Mouse (Mus musculus) midbrain, embryonic 16.5 days (tissue): Measurements from ENCODE around the gene Mb21d2. TPM values are rescaled to one million over a fixed set of nuclear protein-coding genes. Genes with fewer than 3 reads are reported as not detected.

Experiments used
- ATAC-seq: fragments of 200-750 bp; cut with Nextera tagmentation; 2 replicates; pipeline ENCODE4 v1.8.0; 2017; ENCODE audit warnings: moderate TSS enrichment
- H3K27ac ChIP-seq: fragments of 300-500 bp; sonication (generic); 2 replicates; pipeline ENCODE4 v1.5.1; 2014; ENCODE audit warnings: mild to moderate bottlenecking, low read length, mixed read lengths
- H3K27me3 ChIP-seq: fragments of 300-500 bp; sonication (generic); 2 replicates; pipeline ENCODE4 v1.6.1; 2014; ENCODE audit warnings: low read depth, low read length, mixed read lengths; ENCODE audit not compliant: control insufficient read depth, insufficient read depth
- H3K36me3 ChIP-seq: fragments of 300-500 bp; sonication (generic); 2 replicates; pipeline ENCODE4 v1.6.1; 2014; ENCODE audit warnings: mild to moderate bottlenecking, low read length, moderate library complexity, mixed read lengths; ENCODE audit not compliant: control insufficient read depth, insufficient read depth
- H3K4me1 ChIP-seq: fragments of 300-500 bp; sonication (generic); 2 replicates; pipeline ENCODE4 v1.6.1; 2014; ENCODE audit warnings: mild to moderate bottlenecking, low read length, mixed read lengths; ENCODE audit not compliant: control insufficient read depth, insufficient read depth
- H3K4me2 ChIP-seq: fragments of 300-500 bp; sonication (generic); 2 replicates; pipeline ENCODE4 v1.6.1; 2014; ENCODE audit warnings: mild to moderate bottlenecking, low read length, mixed read lengths
- H3K4me3 ChIP-seq: fragments of 300-500 bp; sonication (generic); 2 replicates; pipeline ENCODE4 v1.5.1; 2014; ENCODE audit warnings: low read depth, mild to moderate bottlenecking, low read length, moderate library complexity, mixed read lengths
- H3K9ac ChIP-seq: fragments of 300-500 bp; sonication (generic); 2 replicates; pipeline ENCODE4 v1.6.1; 2014; ENCODE audit warnings: low read depth, low read length, mixed read lengths
- H3K9me3 ChIP-seq: fragments of 300-500 bp; sonication (generic); replicated peaks from 2 replicates; pipeline ENCODE4 v1.6.1; 2014; ENCODE audit warnings: mild to moderate bottlenecking, low read length, mixed read lengths; ENCODE audit not compliant: control insufficient read depth, poor library complexity, severe bottlenecking
- WGBS: fragments of 180-500 bp; shearing (Covaris S2); extraction: QIAGEN DNeasy Blood & Tissue Kit; methylation state at CpG from one replicate; pipeline ENCODE4 v1.1.7; 2014; 5-methylcytosine and 5-hydroxymethylcytosine counted together
- polyA plus RNA-seq: library from polyadenylated mRNA; unstranded; fragments of >200 nt; fragmentation: Nextera tagmentation; extraction: Ambion mirVana; gene quantifications from 2 replicates; pipeline ENCODE4 v1.2.1, GENCODE M21; 2015

Gene Mb21d2
- polyA plus RNA-seq, 1 experiment from 2014 or later, result 10.8 TPM

- no peaks in the 10 kb centered on the region for H3K27me3 ChIP-seq
- no peaks in the 10 kb centered on the region for H3K9me3 ChIP-seq
- H3K9ac ChIP-seq, result no peak overlapping the region
- 18% methylated on average over 12 of the region's 12 CpGs for WGBS
- peak; percentile 34 for ATAC-seq
- H3K27ac ChIP-seq, result no peak overlapping the region
- H3K4me2 ChIP-seq, result no peak overlapping the region
- no peaks in the 10 kb centered on the region for H3K36me3 ChIP-seq
- no peak overlapping the region for H3K4me3 ChIP-seq
- peaks cover 23% of the 10 kb centered on the region for H3K4me1 ChIP-seq
These were observed 91.5 kb downstream of the Mb21d2 start for GRCm38 (mm10) chr16:28838016-28838415.

- H3K27ac ChIP-seq, result no peak overlapping the region
- no peak overlapping the region for H3K9ac ChIP-seq
- WGBS, result 65% methylated on average over 12 of the region's 12 CpGs
- H3K4me2 ChIP-seq, result no peak overlapping the region
- no peak for ATAC-seq
- no peaks in the 10 kb centered on the region for H3K27me3 ChIP-seq
- peaks cover 3% of the 10 kb centered on the region; the same call in 1 of the 2 replicates for H3K4me1 ChIP-seq
- H3K36me3 ChIP-seq, result peaks cover 13% of the 10 kb centered on the region
- no peaks in the 10 kb centered on the region for H3K9me3 ChIP-seq
- H3K4me3 ChIP-seq, result no peak overlapping the region
These were observed 97.3 kb downstream of the Mb21d2 start for GRCm38 (mm10) chr16:28832085-28832635.

GRCm38 (mm10) chr16:28829263-28829955 is 100.1 kb downstream of the Mb21d2 start:
- Histone ChIP-seq H3K9me3 (no peaks in the 10 kb centered on the region), H3K27me3 (no peaks in the 10 kb centered on the region), H3K4me1 (peaks cover 3% of the 10 kb centered on the region; the same call in 1 of the 2 replicates), H3K4me3 (no peak overlapping the region), H3K36me3 (peaks cover 14% of the 10 kb centered on the region), H3K9ac (no peak overlapping the region), H3K27ac (no peak overlapping the region), H3K4me2 (no peak overlapping the region)
- ATAC-seq, result no peak
- 95% methylated on average over 10 of the region's 10 CpGs for WGBS

- H3K4me2 ChIP-seq, result no peak overlapping the region
- H3K27me3 ChIP-seq, result no peaks in the 10 kb centered on the region
- no peak overlapping the region for H3K9ac ChIP-seq
- H3K27ac ChIP-seq, result no peak overlapping the region
- H3K36me3 ChIP-seq, result peaks cover 14% of the 10 kb centered on the region
- no peaks in the 10 kb centered on the region for H3K9me3 ChIP-seq
- H3K4me1 ChIP-seq, result no peaks in the 10 kb centered on the region
- no peak for ATAC-seq
- 97% methylated on average over 8 of the region's 8 CpGs for WGBS
- no peak overlapping the region for H3K4me3 ChIP-seq
These were observed 104.7 kb downstream of the Mb21d2 start for GRCm38 (mm10) chr16:28824781-28825180.

- Histone ChIP-seq H3K4me1 (no peaks in the 10 kb centered on the region), H3K9ac (no peak overlapping the region), H3K4me2 (no peak overlapping the region), H3K27ac (no peak overlapping the region), H3K36me3 (no peaks in the 10 kb centered on the region), H3K27me3 (no peaks in the 10 kb centered on the region), H3K4me3 (no peak overlapping the region), H3K9me3 (no peaks in the 10 kb centered on the region)
- ATAC-seq, result no peak
- 69% methylated on average over 6 of the region's 6 CpGs for WGBS
These were observed 107.7 kb downstream of the Mb21d2 start for GRCm38 (mm10) chr16:28821774-28822173.

GRCm38 (mm10) chr16:28818749-28819285 is 110.7 kb downstream of the Mb21d2 start:
- Histone ChIP-seq H3K9ac (no peak overlapping the region), H3K4me1 (no peaks in the 10 kb centered on the region)
- WGBS, result 47% methylated on average over 5 of the region's 5 CpGs

GRCm38 (mm10) chr16:28813290-28813689 is 116.2 kb downstream of the Mb21d2 start:
- Histone ChIP-seq H3K27me3 (no peaks in the 10 kb centered on the region), H3K9ac (no peak overlapping the region), H3K4me2 (no peak overlapping the region)

More at GRCm38 (mm10) chr16:28818749-28819285, 110.7 kb downstream of the Mb21d2 start:
- no peak for ATAC-seq
- H3K4me2 ChIP-seq, result no peak overlapping the region
- no peaks in the 10 kb centered on the region for H3K9me3 ChIP-seq
- H3K27me3 ChIP-seq, result no peaks in the 10 kb centered on the region
- no peaks in the 10 kb centered on the region for H3K36me3 ChIP-seq
- no peak overlapping the region for H3K27ac ChIP-seq
- no peak overlapping the region for H3K4me3 ChIP-seq

GRCm38 (mm10) chr16:28809089-28809488 is 120.4 kb downstream of the Mb21d2 start:
- no peak for ATAC-seq
- Histone ChIP-seq H3K27me3 (no peaks in the 10 kb centered on the region), H3K4me3 (no peak overlapping the region), H3K36me3 (no peaks in the 10 kb centered on the region), H3K9ac (no peak overlapping the region), H3K4me1 (no peaks in the 10 kb centered on the region), H3K9me3 (no peaks in the 10 kb centered on the region), H3K27ac (no peak overlapping the region), H3K4me2 (no peak overlapping the region)
- WGBS, result 24% methylated on average over 1 of the region's 1 CpGs

More at GRCm38 (mm10) chr16:28813290-28813689, 116.2 kb downstream of the Mb21d2 start:
- WGBS, result 86% methylated on average over 1 of the region's 1 CpGs
- Histone ChIP-seq H3K9me3 (no peaks in the 10 kb centered on the region), H3K4me1 (no peaks in the 10 kb centered on the region), H3K4me3 (no peak overlapping the region), H3K27ac (no peak overlapping the region), H3K36me3 (no peaks in the 10 kb centered on the region)
- no peak for ATAC-seq

GRCm38 (mm10) chr16:28793115-28793514 is 136.4 kb downstream of the Mb21d2 start:
- H3K4me1 ChIP-seq, result no peaks in the 10 kb centered on the region
- WGBS, result 2% methylated on average over 4 of the region's 4 CpGs
- no peak overlapping the region for H3K4me3 ChIP-seq
- no peaks in the 10 kb centered on the region for H3K36me3 ChIP-seq
- no peaks in the 10 kb centered on the region for H3K27me3 ChIP-seq
- no peak overlapping the region for H3K4me2 ChIP-seq
- no peak for ATAC-seq
- no peak overlapping the region for H3K9ac ChIP-seq
- no peaks in the 10 kb centered on the region for H3K9me3 ChIP-seq
- H3K27ac ChIP-seq, result no peak overlapping the region
